In genomic region chr10:93679191-93680007, GRCm38 (mm10) we compare ENCODE assay signal across 8 mouse cellular contexts. TPM values are rescaled to one million over a fixed set of nuclear protein-coding genes. Genes with fewer than 3 reads are reported as not detected.
A peak's percentile ranks its signal among the peaks of the same experiment; 100 is the strongest.
DNase-seq lines count a peak whose midpoint lies in the region; ATAC-seq lines count a peak whose summit lies in the region.

No protein-coding gene starts in this region.

- peak; percentile 28 for DNase-seq in kidney, adult 9 months
- DNase-seq in kidney, adult 18-20 months: no peak
- DNase-seq in gastrocnemius, postnatal 14 days: peak; percentile 50
- DNase-seq in lung, adult 18-20 months: peak; percentile 61 to 77
- DNase-seq in layer of hippocampus, postnatal 25 days (ENCODE audit: extremely low spot score in 1 of 2, low spot score in 1 of 2): no peak
- no peak for DNase-seq in layer of hippocampus, adult 8-10 months (ENCODE audit: low spot score in 2 of 2)

- peak overlapping the region; percentile 41 for H3K4me2 ChIP-seq in hindbrain, embryonic 15.5 days
- H3K4me2 ChIP-seq in stomach, embryonic 14.5 days (replicated peaks; ENCODE audit: low read depth, low read length): peak overlapping the region; percentile 28; the same call in 1 of the 2 replicates

- H3K4me1 ChIP-seq in hindbrain, embryonic 15.5 days (replicated peaks): peaks cover 13% of the 10 kb centered on the region
- peaks cover 10% of the 10 kb centered on the region for H3K4me1 ChIP-seq in stomach, embryonic 14.5 days (ENCODE audit: control insufficient read depth, insufficient read depth, low read length)

- no peak overlapping the region for H3K27ac ChIP-seq in hindbrain, embryonic 15.5 days (replicated peaks)
- no peak overlapping the region for H3K27ac ChIP-seq in stomach, embryonic 14.5 days (ENCODE audit: low read length)

- H3K27me3 ChIP-seq in hindbrain, embryonic 15.5 days: no peaks in the 10 kb centered on the region
- no peaks in the 10 kb centered on the region for H3K27me3 ChIP-seq in stomach, embryonic 14.5 days (ENCODE audit: control insufficient read depth, insufficient read depth, low read length)

- intact Hi-C loops in gastrocnemius, postnatal 14 days (cut with DNase I; ENCODE audit: low total_unique reads): no loop called here

- peak overlapping the region; percentile 22 for H3K4me3 ChIP-seq in hindbrain, embryonic 15.5 days
- 0 out of 2 replicates have a peak overlapping the region, but pooled peaks have one; percentile 8 for H3K4me3 ChIP-seq in stomach, embryonic 14.5 days (ENCODE audit: low read depth, low read length)

- ATAC-seq in hindbrain, embryonic 15.5 days (ENCODE audit: low FRiP score, low read depth): peak; percentile 59; the same call in 1 of the 2 replicates
- ATAC-seq in stomach, embryonic 14.5 days (ENCODE audit: insufficient number of reproducible peaks, insufficient read depth, low FRiP score, low read depth): peak; percentile 53; the same call in 1 of the 2 replicates

- H3K9ac ChIP-seq in hindbrain, embryonic 15.5 days: 0 out of 2 replicates have a peak overlapping the region, but pooled peaks have one; percentile 25
- no peak overlapping the region for H3K9ac ChIP-seq in stomach, embryonic 14.5 days (replicated peaks; ENCODE audit: low read depth, low read length)

- no peaks in the 10 kb centered on the region for H3K9me3 ChIP-seq in hindbrain, embryonic 15.5 days
- H3K9me3 ChIP-seq in stomach, embryonic 14.5 days (ENCODE audit: control insufficient read depth, low read depth, low read length): no peaks in the 10 kb centered on the region

- 45% methylated on average over 19 of the region's 19 CpGs for WGBS in hindbrain, embryonic 15.5 days
- 37% methylated on average over 19 of the region's 19 CpGs for WGBS in stomach, embryonic 14.5 days

- H3K36me3 ChIP-seq in hindbrain, embryonic 15.5 days: no peaks in the 10 kb centered on the region
- H3K36me3 ChIP-seq in stomach, embryonic 14.5 days (ENCODE audit: control insufficient read depth, insufficient read depth, low read length): no peaks in the 10 kb centered on the region

RNA-seq across cellular contexts. Expression of gene Ntn4, which starts 38.9 kb away (rescaled TPM):
- 1 to 10 TPM; 8.9 to 9.3 TPM for total RNA-seq in gastrocnemius, postnatal 14 days (2021)
- polyA plus RNA-seq in hindbrain, embryonic 15.5 days (2015; fragmentation: Nextera tagmentation; extraction: Ambion mirVana): 0.97 and 1.5 TPM in 2 replicates
- 0.35 and 0.62 TPM in 2 replicates for polyA plus RNA-seq in stomach, embryonic 14.5 days (2014; fragmentation: Nextera tagmentation; extraction: Ambion mirVana)
- total RNA-seq in layer of hippocampus, postnatal 25 days (2021): 1 to 10 TPM; 6.1 to 6.2 TPM
- 1 to 10 TPM; 6.3 to 7.9 (median 7.3) TPM for total RNA-seq in layer of hippocampus, adult 8-10 months (2022)

Comparison
In these comparisons a context has a peak if more than half of its experiments do, and no peak if none do; other contexts are left out.
1. DNase-seq: peak in kidney, adult 9 months (single experiment), gastrocnemius, postnatal 14 days (single experiment) and lung, adult 18-20 months (2 of 2); none in kidney, adult 18-20 months (single experiment), layer of hippocampus, postnatal 25 days (0 of 2) and layer of hippocampus, adult 8-10 months (0 of 2).